Mouse (Mus musculus): Measurements from ENCODE around the gene Nav2. TPM values are rescaled to one million over a fixed set of nuclear protein-coding genes. Genes with fewer than 3 reads are reported as not detected.

The Nav2 gene
- polyA plus RNA-seq, 1 experiment from 2014 or later, result 34.2 TPM

GRCm38 (mm10) chr7:49477076-49477975 is 568.8 kb downstream of the Nav2 start:
- H3K4me2 ChIP-seq (ENCODE audit: low read depth, low read length), result no peak overlapping the region
- H3K4me3 ChIP-seq (ENCODE audit: low read length), result no peak overlapping the region
- 57% methylated on average over 9 of the region's 9 CpGs for WGBS
- H3K9me3 ChIP-seq (replicated peaks; ENCODE audit: control insufficient read depth, low read length), result no peaks in the 10 kb centered on the region
- peaks cover 28% of the 10 kb centered on the region for H3K4me1 ChIP-seq (ENCODE audit: control insufficient read depth, insufficient read depth, low read length)
- no peaks in the 10 kb centered on the region for H3K27me3 ChIP-seq (ENCODE audit: control insufficient read depth, insufficient read depth, low read length)
- H3K36me3 ChIP-seq (ENCODE audit: control insufficient read depth, insufficient read depth), result peaks cover 6% of the 10 kb centered on the region; the same call in 1 of the 2 replicates
- H3K27ac ChIP-seq (ENCODE audit: low read length), result no peak overlapping the region
- H3K9ac ChIP-seq (ENCODE audit: low read length), result no peak overlapping the region
- ATAC-seq (replicated peaks; ENCODE audit: extremely low read depth, insufficient read depth, low FRiP score), result no peak

GRCm38 (mm10) chr7:49477976-49478349 is 569.4 kb downstream of the Nav2 start:
- Histone ChIP-seq H3K9me3 (replicated peaks; ENCODE audit: control insufficient read depth, low read length) (no peaks in the 10 kb centered on the region), H3K27me3 (ENCODE audit: control insufficient read depth, insufficient read depth, low read length) (no peaks in the 10 kb centered on the region), H3K9ac (ENCODE audit: low read length) (no peak overlapping the region), H3K4me1 (ENCODE audit: control insufficient read depth, insufficient read depth, low read length) (peaks cover 28% of the 10 kb centered on the region), H3K36me3 (ENCODE audit: control insufficient read depth, insufficient read depth) (peaks cover 6% of the 10 kb centered on the region; the same call in 1 of the 2 replicates), H3K27ac (ENCODE audit: low read length) (no peak overlapping the region), H3K4me3 (ENCODE audit: low read length) (no peak overlapping the region), H3K4me2 (ENCODE audit: low read depth, low read length) (no peak overlapping the region)
- ATAC-seq (replicated peaks; ENCODE audit: extremely low read depth, insufficient read depth, low FRiP score), result no peak
- 29% methylated on average over 7 of the region's 7 CpGs for WGBS

GRCm38 (mm10) chr7:49478886-49479285 is 570.4 kb downstream of the Nav2 start:
- WGBS, result 39% methylated on average over 4 of the region's 4 CpGs

GRCm38 (mm10) chr7:49480962-49481361 is 572.4 kb downstream of the Nav2 start:
- Histone ChIP-seq H3K4me3 (ENCODE audit: low read length) (no peak overlapping the region), H3K27me3 (ENCODE audit: control insufficient read depth, insufficient read depth, low read length) (no peaks in the 10 kb centered on the region), H3K9me3 (replicated peaks; ENCODE audit: control insufficient read depth, low read length) (no peaks in the 10 kb centered on the region), H3K4me1 (ENCODE audit: control insufficient read depth, insufficient read depth, low read length) (peaks cover 33% of the 10 kb centered on the region), H3K27ac (ENCODE audit: low read length) (no peak overlapping the region), H3K36me3 (ENCODE audit: control insufficient read depth, insufficient read depth) (peaks cover 3% of the 10 kb centered on the region; the same call in 1 of the 2 replicates), H3K9ac (ENCODE audit: low read length) (no peak overlapping the region), H3K4me2 (ENCODE audit: low read depth, low read length) (no peak overlapping the region)
- 74% methylated on average over 8 of the region's 8 CpGs for WGBS
- no peak for ATAC-seq (replicated peaks; ENCODE audit: extremely low read depth, insufficient read depth, low FRiP score)

More at GRCm38 (mm10) chr7:49478886-49479285, 570.4 kb downstream of the Nav2 start:
- Histone ChIP-seq H3K9me3 (replicated peaks; ENCODE audit: control insufficient read depth, low read length) (no peaks in the 10 kb centered on the region), H3K4me1 (ENCODE audit: control insufficient read depth, insufficient read depth, low read length) (peaks cover 30% of the 10 kb centered on the region), H3K9ac (ENCODE audit: low read length) (no peak overlapping the region), H3K4me2 (ENCODE audit: low read depth, low read length) (no peak overlapping the region), H3K4me3 (ENCODE audit: low read length) (no peak overlapping the region), H3K27ac (ENCODE audit: low read length) (peak overlapping the region; percentile 37), H3K36me3 (ENCODE audit: control insufficient read depth, insufficient read depth) (peaks cover 6% of the 10 kb centered on the region; the same call in 1 of the 2 replicates), H3K27me3 (ENCODE audit: control insufficient read depth, insufficient read depth, low read length) (no peaks in the 10 kb centered on the region)
- peak; percentile 53 for ATAC-seq (replicated peaks; ENCODE audit: extremely low read depth, insufficient read depth, low FRiP score)

- H3K36me3 ChIP-seq (ENCODE audit: control insufficient read depth, insufficient read depth), result peaks cover 3% of the 10 kb centered on the region; the same call in 1 of the 2 replicates
- ATAC-seq (replicated peaks; ENCODE audit: extremely low read depth, insufficient read depth, low FRiP score), result no peak
- no peak overlapping the region for H3K4me2 ChIP-seq (ENCODE audit: low read depth, low read length)
- no peaks in the 10 kb centered on the region for H3K9me3 ChIP-seq (replicated peaks; ENCODE audit: control insufficient read depth, low read length)
- H3K27me3 ChIP-seq (ENCODE audit: control insufficient read depth, insufficient read depth, low read length), result no peaks in the 10 kb centered on the region
- WGBS, result 28% methylated on average over 11 of the region's 11 CpGs
- H3K9ac ChIP-seq (ENCODE audit: low read length), result peak overlapping the region; percentile 35; the same call in 1 of the 2 replicates
- no peak overlapping the region for H3K4me3 ChIP-seq (ENCODE audit: low read length)
- peak overlapping the region; percentile 62 for H3K27ac ChIP-seq (ENCODE audit: low read length)
- peaks cover 30% of the 10 kb centered on the region for H3K4me1 ChIP-seq (ENCODE audit: control insufficient read depth, insufficient read depth, low read length)
Observed at GRCm38 (mm10) chr7:49484036-49484744, 575.7 kb downstream of the Nav2 start.

GRCm38 (mm10) chr7:49485292-49485847 is 576.9 kb downstream of the Nav2 start:
- no peak overlapping the region for H3K4me3 ChIP-seq (ENCODE audit: low read length)
- ATAC-seq (replicated peaks; ENCODE audit: extremely low read depth, insufficient read depth, low FRiP score), result no peak
- H3K27me3 ChIP-seq (ENCODE audit: control insufficient read depth, insufficient read depth, low read length), result no peaks in the 10 kb centered on the region
- H3K4me2 ChIP-seq (ENCODE audit: low read depth, low read length), result no peak overlapping the region
- no peaks in the 10 kb centered on the region for H3K9me3 ChIP-seq (replicated peaks; ENCODE audit: control insufficient read depth, low read length)
- WGBS, result 61% methylated on average over 9 of the region's 9 CpGs
- H3K27ac ChIP-seq (ENCODE audit: low read length), result no peak overlapping the region
- peaks cover 27% of the 10 kb centered on the region for H3K4me1 ChIP-seq (ENCODE audit: control insufficient read depth, insufficient read depth, low read length)
- H3K36me3 ChIP-seq (ENCODE audit: control insufficient read depth, insufficient read depth), result no peaks in the 10 kb centered on the region
- no peak overlapping the region; the same call in 1 of the 2 replicates for H3K9ac ChIP-seq (ENCODE audit: low read length)

GRCm38 (mm10) chr7:49487347-49487746 is 578.8 kb downstream of the Nav2 start:
- Histone ChIP-seq H3K27ac (ENCODE audit: low read length) (no peak overlapping the region), H3K9me3 (replicated peaks; ENCODE audit: control insufficient read depth, low read length) (no peaks in the 10 kb centered on the region), H3K4me2 (ENCODE audit: low read depth, low read length) (no peak overlapping the region), H3K27me3 (ENCODE audit: control insufficient read depth, insufficient read depth, low read length) (no peaks in the 10 kb centered on the region), H3K36me3 (ENCODE audit: control insufficient read depth, insufficient read depth) (peaks cover 11% of the 10 kb centered on the region), H3K4me3 (ENCODE audit: low read length) (no peak overlapping the region), H3K9ac (ENCODE audit: low read length) (no peak overlapping the region), H3K4me1 (ENCODE audit: control insufficient read depth, insufficient read depth, low read length) (peaks cover 27% of the 10 kb centered on the region)
- WGBS, result 69% methylated on average over 2 of the region's 2 CpGs
- ATAC-seq (replicated peaks; ENCODE audit: extremely low read depth, insufficient read depth, low FRiP score), result no peak

- Histone ChIP-seq H3K4me3 (ENCODE audit: low read length) (no peak overlapping the region), H3K36me3 (ENCODE audit: control insufficient read depth, insufficient read depth) (peaks cover 18% of the 10 kb centered on the region), H3K27me3 (ENCODE audit: control insufficient read depth, insufficient read depth, low read length) (no peaks in the 10 kb centered on the region), H3K9ac (ENCODE audit: low read length) (no peak overlapping the region), H3K4me1 (ENCODE audit: control insufficient read depth, insufficient read depth, low read length) (peaks cover 27% of the 10 kb centered on the region), H3K27ac (ENCODE audit: low read length) (no peak overlapping the region; the same call in 1 of the 2 replicates), H3K4me2 (ENCODE audit: low read depth, low read length) (no peak overlapping the region), H3K9me3 (replicated peaks; ENCODE audit: control insufficient read depth, low read length) (no peaks in the 10 kb centered on the region)
- ATAC-seq (replicated peaks; ENCODE audit: extremely low read depth, insufficient read depth, low FRiP score), result no peak
- WGBS, result 58% methylated on average over 4 of the region's 4 CpGs
Observed at GRCm38 (mm10) chr7:49488493-49489087, 580.1 kb downstream of the Nav2 start.

Measured in heart, embryonic 16.5 days (tissue).